Mouse (Mus musculus) neural tube, embryonic 14.5 days (tissue): Measurements from ENCODE around the gene C1ql4. TPM values are rescaled to one million over a fixed set of nuclear protein-coding genes. Genes with fewer than 3 reads are reported as not detected.
A peak's percentile ranks its signal among the peaks of the same experiment; 100 is the strongest.

Experiments used
- ATAC-seq: fragments of 200-750 bp; cut with Nextera tagmentation; 2 replicates; pipeline ENCODE4 v1.8.0; 2017; ENCODE audit warnings: low read depth, mild to moderate bottlenecking, moderate TSS enrichment, moderate library complexity
- H3K27ac ChIP-seq: fragments of 300-500 bp; sonication (generic); 2 replicates; pipeline ENCODE4 v1.5.1; 2014; ENCODE audit warnings: low read depth, mild to moderate bottlenecking, control low read depth, low read length, moderate library complexity, mixed read lengths
- H3K27me3 ChIP-seq: fragments of 300-500 bp; sonication (generic); 2 replicates; pipeline ENCODE4 v1.6.1; 2014; ENCODE audit warnings: low read length; ENCODE audit not compliant: control insufficient read depth, insufficient read depth
- H3K36me3 ChIP-seq: fragments of 300-500 bp; sonication (generic); 2 replicates; pipeline ENCODE4 v1.6.1; 2014; ENCODE audit warnings: low read length, mixed read lengths; ENCODE audit not compliant: control insufficient read depth, insufficient read depth
- H3K4me1 ChIP-seq: fragments of 300-500 bp; sonication (generic); 2 replicates; pipeline ENCODE4 v1.6.1; 2014; ENCODE audit warnings: low read length; ENCODE audit not compliant: control insufficient read depth, insufficient read depth
- H3K4me2 ChIP-seq: fragments of 300-500 bp; sonication (generic); 2 replicates; pipeline ENCODE4 v1.6.1; 2014; ENCODE audit warnings: mild to moderate bottlenecking, low read depth, low read length, control low read depth
- H3K4me3 ChIP-seq: fragments of 300-500 bp; sonication (generic); 2 replicates; pipeline ENCODE4 v1.5.1; 2014; ENCODE audit warnings: low read depth, low read length, control low read depth, mixed read lengths
- H3K9ac ChIP-seq: fragments of 300-500 bp; sonication (generic); replicated peaks from 2 replicates; pipeline ENCODE4 v1.6.1; 2014; ENCODE audit warnings: low read depth, mild to moderate bottlenecking, control low read depth, low read length, mixed read lengths
- H3K9me3 ChIP-seq: fragments of 300-500 bp; sonication (generic); 2 replicates; pipeline ENCODE4 v1.6.1; 2016; ENCODE audit warnings: low read length; ENCODE audit not compliant: control insufficient read depth
- WGBS: fragments of 180-500 bp; shearing (Covaris S2); extraction: QIAGEN DNeasy Blood & Tissue Kit; methylation state at CpG from one replicate; pipeline ENCODE4 v1.1.7; 2014; 5-methylcytosine and 5-hydroxymethylcytosine counted together
- polyA plus RNA-seq: library from polyadenylated mRNA; unstranded; fragments of >200 nt; fragmentation: Nextera tagmentation; extraction: Ambion mirVana; gene quantifications from 2 replicates; pipeline ENCODE4 v1.2.1, GENCODE M21; 2014

The C1ql4 gene
- polyA plus RNA-seq, 1 experiment from 2014 or later = 3.6 TPM

GRCm38 (mm10) chr15:99095356-99095755 lies 7.7 kb upstream of the C1ql4 start:
- Histone ChIP-seq H3K4me3 (no peak overlapping the region), H3K4me2 (0 out of 2 replicates have a peak overlapping the region, but pooled peaks have one; percentile 8), H3K9me3 (no peaks in the 10 kb centered on the region), H3K27ac (no peak overlapping the region), H3K9ac (no peak overlapping the region), H3K36me3 (no peaks in the 10 kb centered on the region), H3K4me1 (peaks cover 31% of the 10 kb centered on the region), H3K27me3 (peaks cover 20% of the 10 kb centered on the region)
- ATAC-seq = no peak
- WGBS = 5% methylated on average over 6 of the region's 6 CpGs

DNA sequence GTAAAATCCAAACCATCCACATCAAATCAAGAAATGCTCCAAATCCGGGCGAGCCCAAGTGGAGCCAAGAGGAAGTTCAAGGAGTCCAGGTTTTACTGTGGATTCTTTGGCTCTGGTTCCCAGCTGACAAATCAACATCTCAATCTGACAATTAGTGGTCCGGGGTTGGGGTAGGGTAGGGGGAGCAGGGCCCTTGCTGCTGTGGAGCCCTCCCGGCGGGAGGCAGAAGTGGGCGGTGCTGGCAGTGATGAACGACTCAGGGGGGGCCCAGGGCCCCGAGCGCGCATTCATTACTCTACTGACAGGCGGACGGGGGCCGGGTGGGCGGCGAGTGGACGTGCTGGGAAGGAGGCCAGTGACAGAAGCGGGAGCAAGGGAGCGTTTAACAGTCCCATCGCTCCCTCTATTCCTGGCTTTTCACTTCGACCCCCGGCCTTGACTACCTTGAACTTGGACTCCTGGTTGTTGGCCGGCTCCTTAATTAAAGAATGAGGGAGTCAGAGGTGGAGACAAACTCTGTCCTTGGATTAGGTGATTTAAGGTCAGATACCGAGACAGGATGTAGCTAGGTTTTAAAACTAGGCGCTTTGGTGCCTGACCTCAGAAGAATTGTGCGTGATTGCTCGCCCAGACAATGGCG lies 7.1 kb upstream of the C1ql4 start:
- H3K9ac ChIP-seq = no peak overlapping the region

DNA sequence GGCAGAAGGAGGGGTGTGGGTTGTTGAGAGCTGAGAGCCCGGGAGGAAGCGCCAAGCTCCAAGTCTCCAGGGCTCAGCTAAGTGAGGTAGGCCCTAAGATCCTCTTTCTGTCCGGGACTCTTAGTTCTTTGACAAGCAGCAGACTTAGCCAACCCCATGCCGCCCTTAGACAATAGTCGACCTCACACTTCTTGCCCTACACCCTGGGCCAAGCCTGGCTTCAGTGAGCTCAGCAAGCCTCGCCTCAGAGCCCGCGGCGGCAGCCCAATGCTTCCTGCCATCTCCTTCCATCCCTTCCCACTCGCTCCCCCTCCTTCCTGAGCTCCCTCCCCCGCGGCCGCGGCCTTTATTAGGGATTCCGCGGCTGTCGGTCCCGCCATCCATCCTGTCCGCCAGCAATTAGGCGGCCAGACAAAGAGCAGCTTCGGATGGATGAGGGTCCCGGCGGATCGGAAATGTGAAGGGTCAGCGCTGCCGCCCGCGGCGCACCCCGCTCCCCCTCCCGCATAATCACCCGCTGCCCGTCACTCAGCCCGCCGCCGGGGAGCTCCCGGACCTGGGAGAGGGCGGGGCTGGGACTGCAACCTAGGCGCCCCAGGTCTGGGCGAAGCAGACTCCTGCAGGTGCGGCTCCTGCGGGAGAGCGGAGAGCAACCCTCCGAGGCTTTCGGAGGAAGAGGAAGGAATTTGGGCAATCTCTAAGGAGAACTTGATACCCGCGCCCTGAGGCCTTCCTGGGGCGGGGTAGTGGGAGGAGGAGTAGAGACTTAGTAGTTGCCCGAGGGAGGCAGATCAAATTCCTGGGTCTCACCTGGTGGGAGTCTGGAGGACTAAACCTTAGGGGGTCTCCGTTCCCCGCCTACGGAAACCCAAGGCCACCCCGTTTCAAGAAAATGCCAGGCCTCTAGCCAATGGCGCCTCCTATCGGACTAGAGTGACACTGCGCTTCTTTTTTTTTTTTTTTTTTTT lies 6.0 kb upstream of the C1ql4 start:
- Histone ChIP-seq H3K4me3 (peak overlapping the region; percentile 39), H3K27me3 (peaks cover 24% of the 10 kb centered on the region), H3K9ac (peak overlapping the region; percentile 60), H3K4me1 (peaks cover 36% of the 10 kb centered on the region), H3K27ac (no peak overlapping the region), H3K4me2 (peak overlapping the region; percentile 78), H3K9me3 (no peaks in the 10 kb centered on the region), H3K36me3 (no peaks in the 10 kb centered on the region)
- WGBS = under 1% methylated on average over 56 of the region's 56 CpGs
- peak; percentile 45; the same call in 1 of the 2 replicates for ATAC-seq

More for the DNA sequence above, 7.1 kb upstream of the C1ql4 start:
- Histone ChIP-seq H3K4me1 (peaks cover 31% of the 10 kb centered on the region), H3K4me3 (no peak overlapping the region), H3K27me3 (peaks cover 20% of the 10 kb centered on the region), H3K9me3 (no peaks in the 10 kb centered on the region), H3K27ac (no peak overlapping the region), H3K4me2 (0 out of 2 replicates have a peak overlapping the region, but pooled peaks have one; percentile 8), H3K36me3 (no peaks in the 10 kb centered on the region)
- WGBS = under 1% methylated on average over 27 of the region's 27 CpGs
- ATAC-seq = peak; percentile 39; the same call in 1 of the 2 replicates

GRCm38 (mm10) chr15:99092870-99093269 lies 5.3 kb upstream of the C1ql4 start, which contains the start of gene Dnajc22:
Dnajc22 (plus strand) TSS chr15:99093170.
- 26% methylated on average over 8 of the region's 8 CpGs for WGBS
- peak within 1 kb of the TSS; percentile 60 for H3K9ac ChIP-seq
- peaks cover 24% of the 10 kb centered on the region for H3K27me3 ChIP-seq
- H3K36me3 ChIP-seq = no peaks in the 10 kb centered on the region
- no peaks in the 10 kb centered on the region for H3K9me3 ChIP-seq
- H3K4me2 ChIP-seq = peak within 1 kb of the TSS; percentile 78
- peak within 1 kb of the TSS; percentile 39 for H3K4me3 ChIP-seq
- peaks cover 36% of the 10 kb centered on the region for H3K4me1 ChIP-seq
- ATAC-seq = no peak
- H3K27ac ChIP-seq = no peak within 1 kb of the TSS

DNA sequence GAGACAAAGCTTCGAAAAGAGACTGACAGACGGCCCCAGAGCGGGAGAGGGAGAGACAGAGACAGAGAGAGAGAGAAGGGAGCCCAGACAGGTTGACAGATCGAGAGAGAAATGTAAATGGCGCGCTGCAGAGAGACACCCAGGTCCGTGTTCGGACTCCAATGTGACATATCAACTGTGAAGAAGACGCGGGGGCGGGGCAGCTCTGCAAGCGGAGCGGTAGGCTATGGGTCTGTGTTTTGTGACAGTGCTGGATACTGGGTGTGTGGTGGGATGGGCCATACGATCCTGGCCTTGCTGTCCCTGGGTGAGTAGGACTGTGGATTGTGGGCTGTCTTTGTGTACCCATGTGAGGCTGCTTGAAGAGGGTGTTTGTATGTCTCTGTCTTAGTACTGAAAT lies 1.5 kb upstream of the C1ql4 start:
- Histone ChIP-seq H3K4me1 (peaks cover 18% of the 10 kb centered on the region), H3K27me3 (peaks cover 44% of the 10 kb centered on the region), H3K36me3 (no peaks in the 10 kb centered on the region), H3K9ac (no peak overlapping the region), H3K27ac (no peak overlapping the region), H3K9me3 (no peaks in the 10 kb centered on the region), H3K4me2 (no peak overlapping the region), H3K4me3 (no peak overlapping the region)
- ATAC-seq = no peak
- WGBS = 10% methylated on average over 14 of the region's 14 CpGs

- H3K4me3 ChIP-seq = peak overlapping the region; percentile 11; the same call in 1 of the 2 replicates
- H3K4me2 ChIP-seq = peak overlapping the region; percentile 24; the same call in 1 of the 2 replicates
- H3K9me3 ChIP-seq = no peaks in the 10 kb centered on the region
- H3K4me1 ChIP-seq = peaks cover 11% of the 10 kb centered on the region; the same call in 1 of the 2 replicates
- no peaks in the 10 kb centered on the region for H3K36me3 ChIP-seq
- ATAC-seq = peak; percentile 62; the same call in 1 of the 2 replicates
- peak overlapping the region; percentile 37; the same call in 1 of the 2 replicates for H3K9ac ChIP-seq
- H3K27me3 ChIP-seq = peaks cover 44% of the 10 kb centered on the region
- H3K27ac ChIP-seq = no peak overlapping the region
- 1% methylated on average over 27 of the region's 27 CpGs for WGBS
Observed at GRCm38 (mm10) chr15:99088292-99088691, 675 bp upstream of the C1ql4 start.

DNA sequence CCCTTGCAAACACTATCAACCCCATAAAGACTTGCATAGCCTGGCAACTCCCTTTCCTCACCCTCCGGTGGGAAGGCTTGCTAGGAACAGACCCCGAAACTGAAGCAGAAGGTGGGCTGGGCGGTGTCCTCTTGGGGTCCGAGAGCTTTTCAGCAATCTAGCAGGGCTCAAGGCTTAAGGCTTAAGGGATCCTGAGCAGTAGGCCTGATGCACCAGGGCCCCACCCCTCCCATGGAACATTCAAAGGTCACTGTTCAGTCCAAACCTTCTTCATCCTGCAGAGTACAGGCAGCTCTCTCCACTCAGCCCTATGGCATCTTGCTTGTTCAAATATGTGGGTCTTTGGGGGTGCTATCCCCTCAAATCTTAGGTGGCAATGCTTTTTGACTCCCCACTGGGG lies 1.6 kb downstream of the C1ql4 start:
- Histone ChIP-seq H3K9ac (no peak overlapping the region), H3K4me2 (no peak overlapping the region), H3K36me3 (no peaks in the 10 kb centered on the region), H3K27me3 (peaks cover 44% of the 10 kb centered on the region), H3K4me1 (peaks cover 11% of the 10 kb centered on the region; the same call in 1 of the 2 replicates), H3K4me3 (no peak overlapping the region), H3K9me3 (no peaks in the 10 kb centered on the region), H3K27ac (no peak overlapping the region)
- ATAC-seq = no peak
- 66% methylated on average over 4 of the region's 4 CpGs for whole genome bisulfite sequencing

DNA sequence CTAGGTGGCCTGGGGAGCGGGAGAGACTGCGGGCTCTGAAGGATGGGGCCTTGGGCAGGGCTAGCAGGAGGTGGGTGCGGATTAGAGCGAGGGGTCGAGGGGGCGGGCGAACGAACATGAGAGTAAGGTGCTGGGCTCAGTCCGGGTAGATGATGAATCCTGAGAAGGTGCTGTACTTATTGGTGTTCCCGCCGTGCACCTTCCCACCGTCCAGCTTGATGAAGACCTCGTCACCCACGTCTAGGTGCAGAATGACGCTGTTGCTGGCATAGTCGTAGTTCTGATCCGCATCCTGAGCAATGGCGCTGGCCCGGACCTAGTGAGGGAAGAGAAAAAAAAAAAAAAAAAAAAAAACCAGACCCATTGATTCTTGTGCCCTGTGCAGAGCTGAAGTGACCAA lies 3.0 kb downstream of the C1ql4 start:
- Histone ChIP-seq H3K9ac (no peak overlapping the region), H3K4me1 (peaks cover 11% of the 10 kb centered on the region; the same call in 1 of the 2 replicates), H3K27ac (no peak overlapping the region), H3K27me3 (peaks cover 42% of the 10 kb centered on the region), H3K9me3 (no peaks in the 10 kb centered on the region), H3K4me2 (no peak overlapping the region), H3K36me3 (no peaks in the 10 kb centered on the region), H3K4me3 (no peak overlapping the region)
- ATAC-seq = no peak
- WGBS = 11% methylated on average over 19 of the region's 19 CpGs
